Mouse (Mus musculus): ENCODE measurements around the gene Haghl.
A peak's percentile ranks its signal among the peaks of the same experiment; 100 is the strongest.
"Not testable (repeated sequence)": the region's sequence is repeated elsewhere in the genome, so short reads cannot be mapped to it uniquely, and the experiment has no call there.

The Haghl gene

DNA sequence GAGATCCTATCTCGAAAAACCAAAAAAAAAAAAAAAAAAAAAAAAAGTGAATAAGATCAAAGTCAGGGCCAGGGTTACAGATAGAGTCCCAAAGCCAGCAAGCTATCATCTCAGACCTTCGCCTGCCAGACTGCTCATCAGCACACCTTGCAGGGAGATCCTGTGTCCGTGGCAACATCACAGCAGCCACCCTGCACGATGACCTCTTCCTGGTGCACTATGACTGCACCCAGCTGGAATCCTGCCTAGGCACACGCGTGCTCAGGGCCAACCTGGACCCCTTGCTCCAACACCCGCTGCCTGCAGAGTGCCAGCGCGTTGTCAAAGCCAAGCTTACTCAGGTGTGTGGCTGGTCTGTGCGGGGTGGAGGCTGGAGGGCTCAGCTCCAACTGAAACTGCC, 41.2 kb downstream of the Haghl start:
- no peak for DNase-seq (ENCODE audit: low spot score in 2 of 2)

DNA sequence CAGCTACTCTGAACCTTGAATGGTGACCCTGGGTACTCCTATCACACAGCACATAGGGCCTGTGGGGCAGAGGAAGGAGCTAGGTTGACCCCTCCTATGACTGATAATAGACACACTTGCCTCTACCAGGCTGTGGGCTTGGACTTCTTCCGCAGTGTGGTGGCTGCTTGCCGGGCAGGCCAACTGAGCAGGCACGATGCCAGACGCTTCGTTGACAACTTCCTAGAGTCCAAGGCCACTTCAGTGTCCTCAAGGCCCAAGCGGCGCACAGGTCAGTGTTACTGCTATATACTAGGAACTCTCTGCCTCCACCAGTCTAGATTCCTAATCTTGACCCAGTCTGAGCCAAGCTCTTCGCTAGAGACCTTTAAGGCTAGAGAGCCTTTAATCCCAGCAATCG, 41.6 kb downstream of the Haghl start:
- no peak for DNase-seq (ENCODE audit: low spot score in 2 of 2)

DNA sequence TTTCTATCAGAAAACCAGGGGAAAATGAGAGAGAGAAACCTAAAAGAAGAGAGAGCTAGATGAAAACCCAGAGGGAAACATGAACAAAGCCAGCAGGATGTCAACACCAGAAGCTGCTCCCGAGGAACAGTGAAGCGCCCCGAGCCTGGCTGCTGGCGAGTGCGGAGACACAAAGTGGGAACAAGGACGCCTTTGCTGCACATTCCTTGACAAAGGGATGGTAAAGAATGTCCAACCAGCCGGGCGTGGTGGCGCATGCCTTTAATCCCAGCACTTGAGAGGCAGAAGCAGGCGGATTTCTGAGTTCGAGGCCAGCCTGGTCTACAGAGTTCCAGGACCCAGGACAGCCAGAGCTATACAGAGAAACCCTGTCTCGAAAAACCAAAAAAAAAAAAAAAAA, 44.0 kb downstream of the Haghl start:
- not testable (repeated sequence) for DNase-seq (ENCODE audit: low spot score in 2 of 2)

DNA sequence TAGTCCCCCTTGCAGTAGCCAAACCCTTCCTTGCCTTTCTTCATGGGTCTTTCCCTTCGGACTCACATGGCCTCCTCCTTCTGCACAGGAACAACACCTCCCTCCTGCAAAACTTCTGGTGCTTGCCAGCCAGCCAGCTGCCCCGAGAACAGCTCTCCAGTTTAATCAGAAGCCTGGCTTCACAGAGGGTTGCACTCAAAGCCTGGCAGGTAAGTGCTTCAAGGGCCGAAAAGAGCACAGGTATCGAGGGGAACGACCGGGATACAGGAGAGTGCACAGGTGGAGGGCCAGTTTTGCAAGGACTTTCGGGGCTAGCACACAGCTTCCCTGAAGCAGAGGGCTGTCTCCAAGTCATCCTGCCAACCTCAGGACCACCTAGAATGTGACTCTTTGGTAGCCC, 46.6 kb downstream of the Haghl start:
- DNase-seq (ENCODE audit: low spot score in 2 of 2): no peak

DNA sequence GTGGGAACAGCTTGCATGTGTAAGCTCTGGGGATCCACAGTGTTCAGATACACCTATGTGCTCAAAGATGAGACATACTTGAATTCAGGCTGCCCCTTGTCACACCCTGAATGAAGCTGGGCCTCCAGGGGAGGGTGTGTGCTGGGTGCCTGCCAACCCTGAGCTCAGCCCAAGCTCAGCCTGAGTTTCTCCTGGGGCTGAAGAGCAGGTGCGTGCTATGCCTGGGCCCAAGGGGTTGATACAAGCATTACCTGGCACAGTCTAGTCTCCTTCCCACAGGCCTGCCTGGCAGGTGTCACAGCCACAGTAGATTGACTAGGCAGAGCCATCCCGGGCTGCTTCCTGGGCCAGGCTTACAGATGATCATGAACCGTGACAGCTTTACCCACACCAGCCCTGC, 49.7 kb downstream of the Haghl start, which contains the start of gene Mslnl:
Gene Mslnl, plus strand, starts transcription at position 298 of the 400 bp plus-strand sequence.
- DNase-seq (ENCODE audit: low spot score in 2 of 2): no peak

- no peak for DNase-seq (ENCODE audit: low spot score in 2 of 2)
These were observed 50.2 kb downstream of the Haghl start for GRCm38 (mm10) chr17:25735246-25735645.

DNA sequence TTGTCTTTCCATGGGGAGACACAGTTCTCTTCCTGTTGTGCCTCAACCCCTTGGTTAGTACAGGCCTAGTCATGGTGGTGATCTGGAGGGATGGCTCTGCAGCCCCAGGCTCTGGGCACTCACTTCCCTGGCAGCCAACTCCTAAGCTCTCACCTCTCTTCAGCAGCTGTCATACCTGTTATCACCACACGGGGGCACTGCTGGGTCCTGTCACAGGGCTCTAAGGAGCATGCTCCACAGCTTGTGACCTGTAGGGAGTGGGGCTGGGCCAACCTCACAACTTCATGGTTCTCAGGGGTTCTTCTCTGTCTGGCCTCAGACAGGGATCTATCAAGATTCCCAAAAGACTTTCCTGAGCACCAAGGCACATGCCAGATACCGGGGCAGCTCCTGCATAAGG, 53.4 kb downstream of the Haghl start:
- peak; percentile 83 to 90 for DNase-seq (ENCODE audit: low spot score in 2 of 2)
